ENCODE assay signal across 8 mouse cellular contexts in genomic region chr1:106717071-106717601, GRCm38 (mm10). TPM values are rescaled to one million over a fixed set of nuclear protein-coding genes. Genes with fewer than 3 reads are reported as not detected.
DNase-seq lines count a peak whose midpoint lies in the region; ATAC-seq lines count a peak whose summit lies in the region.

No protein-coding gene starts in this region.

- no peak for ATAC-seq in granulocyte monocyte progenitor cell, adult 5-6 weeks (replicated peaks; ENCODE audit: poor library complexity, severe bottlenecking)

- DNase-seq in 416B (ENCODE audit: low read depth) (peak; percentile 79), ES-CJ7 (ENCODE audit: low read depth, low spot score) (peak; percentile 51)
- peak; percentile 66 to 79 for DNase-seq in cerebellum, postnatal 25 days
- peak; percentile 64 to 79 for DNase-seq in gastrocnemius, postnatal 4 days (ENCODE audit: low spot score in 2 of 2)
- peak; percentile 92 to 93 for DNase-seq in kidney, postnatal 4 days
- DNase-seq in lung, postnatal 10 days = peak; percentile 89
- peak; percentile 18 for DNase-seq in spleen, adult 12 weeks (ENCODE audit: low spot score)

RNA-seq across cellular contexts. Expression of gene Bcl2, which starts 3.1 kb away (rescaled TPM):
- 10 to 100 TPM; 10.9 to 11.4 TPM for total RNA-seq in gastrocnemius, postnatal 4 days (2021)
- 44.5 and 49.6 TPM in 2 replicates for total RNA-seq in granulocyte monocyte progenitor cell, adult 5-6 weeks (2014; fragmentation: Nextera tagmentation)
- total RNA-seq in granulocyte monocyte progenitor cell, adult 5-6 weeks (2017) = 26.2 and 26.3 TPM in 2 replicates

RNA-seq across cellular contexts. Expression of gene Kdsr, which starts 42.4 kb away (rescaled TPM):
- 1 to 10 TPM; 8.6 to 9.5 TPM for total RNA-seq in gastrocnemius, postnatal 4 days (2021)
- total RNA-seq in granulocyte monocyte progenitor cell, adult 5-6 weeks (2014; fragmentation: Nextera tagmentation) = 11.3 and 20.9 TPM in 2 replicates
- total RNA-seq in granulocyte monocyte progenitor cell, adult 5-6 weeks (2017) = 30.0 and 33.9 TPM in 2 replicates

Comparison
In these comparisons a context has a peak if more than half of its experiments do, and no peak if none do; other contexts are left out.
1. DNase-seq: peak in every context shown above with its lines; median percentile 92 in kidney, postnatal 4 days; 89 in lung, postnatal 10 days; 79 in 416B; 72 in cerebellum, postnatal 25 days; 72 in gastrocnemius, postnatal 4 days; 51 in ES-CJ7; 18 in spleen, adult 12 weeks.